Mouse (Mus musculus): ENCODE measurements at regions not wholly inside any gene's neighbourhood (a gene's known extent, or its start where the extent isn't known, plus 50 kb on each side); places are given as distances from the start of the nearest gene placed in this dataset.
A peak's percentile ranks its signal among the peaks of the same experiment; 100 is the strongest.

- no peak for DNase-seq
These were observed 132.0 kb upstream of the Med13l start for GRCm38 (mm10) chr5:118428323-118429095.

- DNase-seq, result no peak
These were observed 126.9 kb upstream of the Med13l start for GRCm38 (mm10) chr5:118433599-118433998.

GRCm38 (mm10) chr5:118434718-118435555, 125.5 kb upstream of the Med13l start:
- no peak for DNase-seq

GRCm38 (mm10) chr5:118435556-118435950, 124.9 kb upstream of the Med13l start:
- no peak for DNase-seq

GRCm38 (mm10) chr5:118436035-118436434, 124.4 kb upstream of the Med13l start:
- DNase-seq, result no peak

GRCm38 (mm10) chr5:118436474-118437306, 123.8 kb upstream of the Med13l start:
- DNase-seq, result no peak

- no peak for DNase-seq
These were observed 123.2 kb upstream of the Med13l start for GRCm38 (mm10) chr5:118437307-118437610.

GRCm38 (mm10) chr5:118438016-118438415, 122.5 kb upstream of the Med13l start:
- no peak for DNase-seq

GRCm38 (mm10) chr5:118444538-118445251, 115.8 kb upstream of the Med13l start:
- no peak for DNase-seq

- no peak for DNase-seq
These were observed 115.1 kb upstream of the Med13l start for GRCm38 (mm10) chr5:118445252-118445987.

GRCm38 (mm10) chr5:118445988-118446280, 114.5 kb upstream of the Med13l start:
- DNase-seq, result no peak

- DNase-seq, result no peak
These were observed 113.6 kb upstream of the Med13l start for GRCm38 (mm10) chr5:118446878-118447277.

GRCm38 (mm10) chr5:118447366-118447765, 113.1 kb upstream of the Med13l start:
- DNase-seq, result no peak

- no peak for DNase-seq
These were observed 111.5 kb upstream of the Med13l start for GRCm38 (mm10) chr5:118448884-118449515.

- DNase-seq, result no peak
These were observed 110.6 kb upstream of the Med13l start for GRCm38 (mm10) chr5:118449893-118450292.

GRCm38 (mm10) chr5:118452052-118452451, 108.4 kb upstream of the Med13l start:
- DNase-seq, result no peak

GRCm38 (mm10) chr5:118454096-118454495, 106.4 kb upstream of the Med13l start:
- DNase-seq, result no peak

GRCm38 (mm10) chr5:118458727-118459390, 101.6 kb upstream of the Med13l start:
- peak; percentile 82 for DNase-seq

- peak; percentile 17 for DNase-seq
These were observed 101.1 kb upstream of the Med13l start for GRCm38 (mm10) chr5:118459391-118459792.

GRCm38 (mm10) chr5:118461967-118462366, 98.5 kb upstream of the Med13l start:
- DNase-seq, result no peak
